Mouse (Mus musculus): ENCODE measurements around the gene Syt7.

Syt7 gene

GRCm38 (mm10) chr19:10389391-10390098, 655 bp downstream of the Syt7 start:
- peak; percentile 53 to 54 for DNase-seq

GRCm38 (mm10) chr19:10390099-10390680, 1.3 kb downstream of the Syt7 start:
- DNase-seq, result peak; percentile 47 to 49

DNA sequence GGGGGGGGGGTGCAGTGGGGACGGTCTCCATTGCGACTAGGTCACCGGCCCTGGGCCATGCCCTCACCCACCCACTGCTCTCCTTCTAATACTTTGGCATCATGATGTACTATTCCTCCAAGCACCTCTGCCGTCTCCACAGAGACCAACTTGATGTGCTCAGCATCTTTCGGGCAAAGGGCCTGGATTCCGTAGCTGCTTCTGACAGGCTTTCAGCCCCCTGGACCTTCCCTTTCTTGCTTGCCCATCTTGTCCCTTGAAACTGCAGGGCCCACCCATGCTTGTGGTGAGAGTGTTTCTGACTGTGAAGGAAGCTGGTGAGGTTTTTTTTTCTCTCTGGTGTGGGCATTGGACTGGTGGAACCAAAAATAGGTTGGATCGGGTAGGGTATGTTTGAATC, 2.1 kb downstream of the Syt7 start:
- DNase-seq, result no peak

GRCm38 (mm10) chr19:10391995-10392394, 3.1 kb downstream of the Syt7 start:
- DNase-seq, result peak; percentile 62 to 74

GRCm38 (mm10) chr19:10393471-10393870, 4.6 kb downstream of the Syt7 start:
- peak; percentile 50 to 52 for DNase-seq

- DNase-seq, result no peak
Observed at GRCm38 (mm10) chr19:10393874-10394500, 5.1 kb downstream of the Syt7 start.

- DNase-seq, result peak; percentile 45 to 48
Observed at GRCm38 (mm10) chr19:10395174-10395573, 6.3 kb downstream of the Syt7 start.

DNA sequence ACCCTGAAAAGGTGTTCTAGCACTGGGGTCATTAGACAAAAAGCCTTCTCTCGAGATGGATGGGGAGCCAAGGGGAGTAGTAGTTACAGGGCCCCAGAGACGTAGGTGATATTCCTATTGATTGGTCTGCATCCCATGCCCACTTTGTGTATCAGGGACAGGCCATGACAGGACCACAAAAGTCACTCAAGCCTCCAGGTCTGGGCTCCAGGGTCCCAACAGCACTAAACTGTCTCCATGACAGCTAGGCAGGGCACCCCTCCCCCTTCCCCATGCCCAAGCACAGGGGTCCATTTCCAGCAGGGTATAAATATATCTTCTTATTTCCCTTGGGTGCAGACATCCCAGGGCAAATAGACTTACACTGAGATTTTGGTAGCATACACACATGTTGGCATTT, 8.1 kb downstream of the Syt7 start:
- DNase-seq, result peak in 1 of 2 experiments; percentile 4

- DNase-seq, result peak in 1 of 2 experiments; percentile 44
Observed at GRCm38 (mm10) chr19:10397479-10398153, 8.7 kb downstream of the Syt7 start.

GRCm38 (mm10) chr19:10398296-10398695, 9.4 kb downstream of the Syt7 start:
- peak in 1 of 2 experiments; percentile 31 for DNase-seq

GRCm38 (mm10) chr19:10402771-10403494, 14.0 kb downstream of the Syt7 start:
- DNase-seq, result peak; percentile 76 to 80

- DNase-seq, result no peak
Observed at GRCm38 (mm10) chr19:10403593-10404380, 14.9 kb downstream of the Syt7 start.

DNA sequence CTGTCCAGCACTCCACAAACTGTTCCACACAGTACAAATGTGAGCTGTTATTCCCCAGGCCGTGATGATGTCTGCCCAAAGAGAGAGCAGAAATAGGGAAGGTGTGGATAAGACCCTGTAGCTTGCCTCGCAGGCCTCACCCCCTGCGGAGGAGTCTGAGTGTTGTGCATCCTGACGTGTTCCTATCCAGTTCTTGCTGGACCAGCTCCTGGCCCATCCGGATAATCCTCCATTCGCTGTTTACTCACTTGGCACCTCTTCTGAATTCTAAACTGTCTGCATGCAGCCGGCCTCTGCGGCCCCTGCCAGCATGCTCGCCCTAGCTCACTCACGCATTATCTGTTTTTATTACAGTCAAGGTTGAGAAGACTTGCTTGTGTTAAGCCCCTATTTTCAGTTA, 15.5 kb downstream of the Syt7 start:
- DNase-seq, result peak; percentile 44 to 62

- DNase-seq, result no peak
Observed at GRCm38 (mm10) chr19:10404911-10405310, 16.0 kb downstream of the Syt7 start.

DNA sequence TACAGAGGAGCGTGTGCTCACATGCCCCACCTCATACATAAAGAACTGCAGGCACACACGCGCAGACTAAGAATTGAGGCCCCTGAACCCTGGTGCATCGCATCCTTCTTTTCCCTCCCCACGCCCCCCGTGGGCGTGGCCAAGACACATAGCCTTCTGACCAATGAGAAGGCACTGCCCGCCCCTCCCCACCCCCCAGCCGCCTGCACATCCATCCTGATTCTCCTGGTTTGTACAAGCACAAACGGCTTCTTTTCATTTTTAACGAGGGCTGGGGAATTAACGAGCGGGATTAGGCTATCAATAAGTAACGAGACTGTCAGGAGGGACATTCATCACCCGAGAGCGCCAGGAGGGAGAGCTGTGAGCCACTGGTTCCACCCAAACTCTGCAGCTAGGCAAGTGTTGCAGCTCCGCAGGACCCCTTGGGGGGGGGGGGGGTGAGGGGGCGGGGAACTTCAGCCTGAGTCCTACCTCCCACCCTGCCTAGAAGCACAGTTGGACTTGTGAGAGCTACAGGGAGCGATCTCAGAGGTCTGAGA, 24.9 kb downstream of the Syt7 start:
- DNase-seq, result no peak

- DNase-seq, result no peak
Observed at GRCm38 (mm10) chr19:10415508-10415907, 26.6 kb downstream of the Syt7 start.

DNA sequence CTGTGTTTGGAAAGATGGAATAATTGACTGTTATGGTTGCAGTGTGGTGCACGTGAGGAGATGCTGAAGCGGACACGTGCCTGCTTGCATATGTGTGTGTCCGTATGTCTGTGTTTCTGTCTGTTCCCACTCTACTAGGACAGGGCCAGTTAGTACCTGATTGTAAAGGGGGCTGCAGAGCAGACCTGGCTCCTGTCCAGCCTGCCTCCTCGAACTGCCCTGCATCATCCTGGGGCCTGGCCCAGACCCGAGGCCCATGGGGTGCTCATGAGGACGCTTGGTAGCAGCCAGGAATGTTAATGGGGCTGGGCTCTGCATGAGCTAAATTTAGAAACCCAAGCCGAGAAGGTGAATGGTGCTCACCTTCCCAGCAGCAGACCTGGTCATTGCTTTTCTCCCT, 28.0 kb downstream of the Syt7 start:
- DNase-seq, result peak; percentile 68 to 79

DNA sequence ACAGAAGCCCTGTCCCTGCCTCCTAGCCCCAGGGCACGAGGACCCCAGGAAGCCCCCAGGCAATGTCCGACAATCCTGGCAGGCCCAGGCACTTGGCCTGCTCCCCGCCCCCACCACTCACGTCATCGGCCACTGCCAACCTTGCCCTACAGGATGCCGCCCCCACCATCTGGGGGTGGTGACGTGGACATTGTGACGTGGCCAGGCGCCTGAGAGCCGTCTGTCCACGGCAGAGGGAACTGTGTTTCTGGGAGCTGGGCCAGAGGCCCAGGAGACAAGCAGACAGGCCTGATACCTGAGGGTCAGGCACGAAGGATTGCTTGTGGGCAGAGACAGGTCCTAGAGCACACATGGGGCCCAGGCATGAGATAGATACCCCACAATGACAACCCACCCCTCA, 28.5 kb downstream of the Syt7 start:
- DNase-seq, result peak; percentile 95 to 97

DNA sequence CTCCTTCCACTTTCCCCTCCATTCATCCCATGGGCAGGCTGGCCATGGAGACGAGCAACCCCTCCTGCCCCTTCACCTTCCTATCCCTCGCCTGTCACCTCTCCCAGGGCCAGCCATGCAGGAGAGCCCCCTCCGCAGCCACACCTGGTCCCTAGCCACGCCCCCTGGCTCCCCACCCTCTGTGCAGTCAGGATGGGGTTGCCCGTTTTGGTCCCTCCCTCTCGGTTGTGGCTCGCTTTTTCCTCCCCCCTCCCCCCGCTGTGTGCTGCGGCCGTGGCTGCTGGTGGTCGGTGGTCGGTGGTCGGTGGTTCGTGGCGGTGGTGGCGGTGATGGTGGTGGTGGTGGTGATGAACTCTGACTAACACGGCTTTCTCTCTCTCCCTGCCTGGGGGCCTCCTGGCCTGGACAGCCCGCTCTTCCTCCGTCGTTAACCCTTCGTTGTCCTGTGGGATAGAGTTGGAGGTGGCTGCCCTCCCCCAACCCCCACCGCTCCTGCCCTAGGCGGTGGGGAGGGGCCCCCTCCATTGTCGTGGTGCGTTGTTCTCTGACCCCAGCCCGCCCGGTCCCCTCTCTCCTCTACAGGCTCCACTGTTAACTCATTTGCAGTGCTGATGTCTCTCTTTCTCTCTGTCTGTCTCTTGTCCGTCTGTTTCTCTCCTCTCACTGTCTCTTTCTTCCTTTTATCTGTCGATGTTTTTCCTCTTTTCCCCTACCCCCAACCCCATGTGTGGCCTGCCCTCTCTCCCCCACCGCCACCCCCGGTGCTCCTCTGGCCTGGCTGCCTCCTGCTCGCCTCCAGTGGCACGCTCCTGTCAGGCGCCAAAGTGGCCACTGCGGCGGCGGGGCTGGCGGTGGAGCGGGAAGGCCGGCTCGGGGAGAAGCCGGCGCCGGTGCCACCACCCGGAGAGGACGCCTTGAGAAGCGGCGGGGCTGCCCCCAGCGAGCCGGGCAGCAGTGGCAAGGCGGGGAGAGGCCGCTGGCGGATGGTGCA, 33.4 kb downstream of the Syt7 start:
- DNase-seq, result no peak

- DNase-seq, result no peak
Observed at GRCm38 (mm10) chr19:10424751-10425150, 35.9 kb downstream of the Syt7 start.

Data from cerebellum, postnatal 36 days (tissue).